Mouse (Mus musculus) myocyte (in vitro differentiated cells): ENCODE results near the gene Gpbar1. TPM values are rescaled to one million over a fixed set of nuclear protein-coding genes. Genes with fewer than 3 reads are reported as not detected.
A peak's percentile ranks its signal among the peaks of the same experiment; 100 is the strongest.

Experiments
- H3K27me3 ChIP-seq: one replicate; pipeline ENCODE4 v1.6.1; 2011; ENCODE audit not compliant: control insufficient read depth, insufficient read depth, insufficient read length
- H3K36me3 ChIP-seq: one replicate; pipeline ENCODE4 v1.6.1; 2011; ENCODE audit not compliant: control insufficient read depth, insufficient read depth
- H3K4me2 ChIP-seq: one replicate; pipeline ENCODE4 v1.6.1; 2011; ENCODE audit warnings: low read depth, control low read depth
- H3K4me3 ChIP-seq: one replicate; pipeline ENCODE4 v1.5.1; 2011; ENCODE audit warnings: mild to moderate bottlenecking, control low read depth, moderate library complexity
- H3K79me2 ChIP-seq: one replicate; pipeline ENCODE4 v1.6.1; 2011; ENCODE audit not compliant: control insufficient read depth, insufficient read depth
- H3ac ChIP-seq: one replicate; pipeline ENCODE4 v1.6.1; 2011; ENCODE audit not compliant: control insufficient read depth, insufficient read length
- CEBPB ChIP-seq: IDR thresholded peaks from 2 replicates; pipeline ENCODE4 v1.6.1; 2011; ENCODE audit warnings: mild to moderate bottlenecking, moderate library complexity; ENCODE audit not compliant: poor library complexity, insufficient read depth, severe bottlenecking
- E2F4 ChIP-seq: IDR thresholded peaks from one replicate; pipeline ENCODE4 v1.6.1; 2011; ENCODE audit warnings: mild to moderate bottlenecking, control low read depth, moderate library complexity; ENCODE audit not compliant: insufficient read depth
- MAX ChIP-seq: IDR thresholded peaks from one replicate; pipeline ENCODE4 v1.6.1; 2011; ENCODE audit warnings: low read depth, mild to moderate bottlenecking, control low read depth
- MYOD1 ChIP-seq, 3 experiments: IDR thresholded peaks; one replicate each; pipeline ENCODE4 v1.6.1; 2011; ENCODE audit warnings: control low read depth in 2 of 3, low read depth in 2 of 3, mild to moderate bottlenecking in 2 of 3, moderate library complexity in 1 of 3; ENCODE audit not compliant: insufficient read length in 2 of 3, control insufficient read depth in 1 of 3
- MYOG ChIP-seq, 3 experiments: IDR thresholded peaks; one replicate each; pipeline ENCODE4 v1.6.1; 2011; ENCODE audit warnings: control low read depth in 2 of 3, low read depth in 2 of 3, mild to moderate bottlenecking in 2 of 3; ENCODE audit not compliant: insufficient read length in 2 of 3, control insufficient read depth in 1 of 3, insufficient read depth in 1 of 3
- POLR2A ChIP-seq: IDR thresholded peaks from one replicate; pipeline ENCODE4 v1.6.1; 2011; ENCODE audit warnings: low read depth, mild to moderate bottlenecking, control low read depth, moderate library complexity; ENCODE audit not compliant: insufficient read length
- POLR2AphosphoS2 ChIP-seq: IDR thresholded peaks from one replicate; pipeline ENCODE4 v1.6.1; 2011; ENCODE audit warnings: low read depth, control low read depth; ENCODE audit not compliant: insufficient read length
- REST ChIP-seq: IDR thresholded peaks from one replicate; pipeline ENCODE4 v1.6.1; 2011; ENCODE audit warnings: mild to moderate bottlenecking, control low read depth, moderate library complexity; ENCODE audit not compliant: insufficient read depth, insufficient read length
- SRF ChIP-seq: IDR thresholded peaks from one replicate; pipeline ENCODE4 v1.6.1; 2011; ENCODE audit warnings: low read depth; ENCODE audit not compliant: control insufficient read depth, insufficient read length
- TCF12 ChIP-seq: IDR thresholded peaks from one replicate; pipeline ENCODE4 v1.6.1; 2011; ENCODE audit warnings: mild to moderate bottlenecking, control low read depth; ENCODE audit not compliant: poor library complexity, insufficient read depth, severe bottlenecking
- TCF3 ChIP-seq: IDR thresholded peaks from one replicate; pipeline ENCODE4 v1.6.1; 2011; ENCODE audit warnings: low read depth, control low read depth; ENCODE audit not compliant: insufficient read length
- USF1 ChIP-seq: IDR thresholded peaks from one replicate; pipeline ENCODE4 v1.6.1; 2011; ENCODE audit warnings: low read depth, mild to moderate bottlenecking, control low read depth, moderate library complexity
- polyA plus RNA-seq: library from polyadenylated mRNA; unstranded; fragments of >200 nt; fragmentation: generic; extraction: Trizol; gene quantifications from one replicate; pipeline ENCODE4 v1.2.1, GENCODE M21; 2012; ENCODE audit warnings: missing spikeins

Gene Gpbar1
- polyA plus RNA-seq, 1 experiment: 0.14 TPM

GRCm38 (mm10) chr1:74271659-74272058, 6.7 kb upstream of the Gpbar1 start:
- peaks cover 20% of the 10 kb centered on the region for H3K36me3 ChIP-seq
- TF ChIP-seq MYOG (IDR thresholded peaks at IDR 0.05; ENCODE audit: control insufficient read depth in 1 of 3, insufficient read depth in 1 of 3, insufficient read length in 2 of 3, low read depth in 2 of 3): no peak
- H3ac ChIP-seq: no peak overlapping the region
- no peaks in the 10 kb centered on the region for H3K27me3 ChIP-seq
- H3K79me2 ChIP-seq: no peaks in the 10 kb centered on the region
- H3K4me2 ChIP-seq: no peak overlapping the region
- no peak overlapping the region for H3K4me3 ChIP-seq

GRCm38 (mm10) chr1:74275015-74275414, 3.3 kb upstream of the Gpbar1 start:
- no peaks in the 10 kb centered on the region for H3K36me3 ChIP-seq
- H3K27me3 ChIP-seq: no peaks in the 10 kb centered on the region
- no peak overlapping the region for H3ac ChIP-seq
- H3K79me2 ChIP-seq: no peaks in the 10 kb centered on the region
- TF ChIP-seq USF1 (no peak), MYOG (IDR thresholded peaks at IDR 0.05; ENCODE audit: control insufficient read depth in 1 of 3, insufficient read depth in 1 of 3, insufficient read length in 2 of 3, low read depth in 2 of 3) (no peak), CEBPB (no peak), MAX (no peak), POLR2AphosphoS2 (no peak), SRF (no peak), E2F4 (no peak), POLR2A (no peak), REST (no peak), TCF3 (no peak), MYOD1 (IDR thresholded peaks at IDR 0.05; ENCODE audit: control insufficient read depth in 1 of 3, insufficient read length in 2 of 3, low read depth in 2 of 3) (no peak), TCF12 (no peak)
- H3K4me2 ChIP-seq: no peak overlapping the region
- no peak overlapping the region for H3K4me3 ChIP-seq

- TF ChIP-seq TCF3: no peak
- no peak for TF ChIP-seq POLR2A
- no peak for TF ChIP-seq MYOG (IDR thresholded peaks at IDR 0.05; ENCODE audit: control insufficient read depth in 1 of 3, insufficient read depth in 1 of 3, insufficient read length in 2 of 3, low read depth in 2 of 3)
- no peak for TF ChIP-seq USF1
- TF ChIP-seq CEBPB: no peak
- no peak for TF ChIP-seq SRF
- TF ChIP-seq MYOD1 (IDR thresholded peaks at IDR 0.05; ENCODE audit: control insufficient read depth in 1 of 3, insufficient read length in 2 of 3, low read depth in 2 of 3): no peak
- no peak for TF ChIP-seq E2F4
- H3K36me3 ChIP-seq: peaks cover 7% of the 10 kb centered on the region
- H3K27me3 ChIP-seq: no peaks in the 10 kb centered on the region
- no peak overlapping the region for H3K4me3 ChIP-seq
- no peaks in the 10 kb centered on the region for H3K79me2 ChIP-seq
- H3ac ChIP-seq: no peak overlapping the region
- H3K4me2 ChIP-seq: no peak overlapping the region
Measured at GRCm38 (mm10) chr1:74277041-74277440, 1.3 kb upstream of the Gpbar1 start.

- Histone ChIP-seq H3K27me3 (no peaks in the 10 kb centered on the region), H3K4me2 (no peak overlapping the region), H3K79me2 (no peaks in the 10 kb centered on the region), H3K36me3 (peaks cover 16% of the 10 kb centered on the region), H3K4me3 (no peak overlapping the region), H3ac (no peak overlapping the region)
- TF ChIP-seq REST (no peak), CEBPB (no peak), MYOG (IDR thresholded peaks at IDR 0.05; ENCODE audit: control insufficient read depth in 1 of 3, insufficient read depth in 1 of 3, insufficient read length in 2 of 3, low read depth in 2 of 3) (no peak), E2F4 (no peak), MAX (no peak), POLR2A (no peak)
Measured at GRCm38 (mm10) chr1:74277883-74278537, 340 bp upstream of the Gpbar1 start.

- Histone ChIP-seq H3K79me2 (peaks cover 8% of the 10 kb centered on the region), H3ac (no peak overlapping the region), H3K27me3 (no peaks in the 10 kb centered on the region), H3K36me3 (peaks cover 18% of the 10 kb centered on the region), H3K4me2 (no peak overlapping the region), H3K4me3 (no peak overlapping the region)
- TF ChIP-seq TCF3 (no peak), POLR2A (no peak), POLR2AphosphoS2 (peak; percentile 67)
Measured at GRCm38 (mm10) chr1:74278988-74279387, 638 bp downstream of the Gpbar1 start.
